Mouse (Mus musculus) hindbrain, embryonic 11.5 days (tissue): ENCODE data around the gene Numa1. TPM values are rescaled to one million over a fixed set of nuclear protein-coding genes. Genes with fewer than 3 reads are reported as not detected.

Source experiments
- ATAC-seq: fragments of 200-750 bp; cut with Nextera tagmentation; 2 replicates; pipeline ENCODE4 v1.8.0; 2017; ENCODE audit warnings: mild to moderate bottlenecking, moderate TSS enrichment, moderate library complexity; ENCODE audit not compliant: low FRiP score
- DNase-seq: peaks from one replicate; pipeline ENCODE4 v3.0.0-alpha.2; 2015; ENCODE audit warnings: low spot score
- H3K27ac ChIP-seq: fragments of 300-500 bp; sonication (generic); 2 replicates; pipeline ENCODE4 v1.5.1; 2014; ENCODE audit warnings: mild to moderate bottlenecking, low read depth, low read length
- H3K27me3 ChIP-seq: fragments of 300-500 bp; sonication (generic); 2 replicates; pipeline ENCODE4 v1.6.1; 2014; ENCODE audit warnings: mild to moderate bottlenecking, low read length, moderate library complexity, mixed read lengths; ENCODE audit not compliant: control insufficient read depth, insufficient read depth
- H3K36me3 ChIP-seq: fragments of 300-500 bp; sonication (generic); 2 replicates; pipeline ENCODE4 v1.6.1; 2014; ENCODE audit warnings: mild to moderate bottlenecking, low read length, moderate library complexity, mixed read lengths; ENCODE audit not compliant: control insufficient read depth, insufficient read depth
- H3K4me1 ChIP-seq: fragments of 300-500 bp; sonication (generic); replicated peaks from 2 replicates; pipeline ENCODE4 v1.6.1; 2014; ENCODE audit warnings: low read length, mixed read lengths; ENCODE audit not compliant: control insufficient read depth, insufficient read depth
- H3K4me2 ChIP-seq: fragments of 300-500 bp; sonication (generic); replicated peaks from 2 replicates; pipeline ENCODE4 v1.6.1; 2014; ENCODE audit warnings: mild to moderate bottlenecking, low read depth, low read length
- H3K4me3 ChIP-seq: fragments of 300-500 bp; sonication (generic); 2 replicates; pipeline ENCODE4 v1.5.1; 2014; ENCODE audit warnings: low read depth, low read length
- H3K9ac ChIP-seq: fragments of 300-500 bp; sonication (generic); 2 replicates; pipeline ENCODE4 v1.6.1; 2014; ENCODE audit warnings: low read depth, low read length
- H3K9me3 ChIP-seq: fragments of 300-500 bp; sonication (generic); 2 replicates; pipeline ENCODE4 v1.6.1; 2016; ENCODE audit warnings: low read length; ENCODE audit not compliant: control insufficient read depth
- whole genome bisulfite sequencing: fragments of 180-500 bp; shearing (Covaris S2); extraction: QIAGEN DNeasy Blood & Tissue Kit; methylation state at CpG from one replicate; pipeline ENCODE4 v1.1.7; 2014; 5-methylcytosine and 5-hydroxymethylcytosine counted together
- polyA plus RNA-seq: library from polyadenylated mRNA; unstranded; fragments of >200 nt; fragmentation: Nextera tagmentation; extraction: Ambion mirVana; gene quantifications from 2 replicates; pipeline ENCODE4 v1.2.1, GENCODE M21; 2014

Numa1 gene
- polyA plus RNA-seq, 1 experiment from 2014 or later, result 88.9 TPM

DNA sequence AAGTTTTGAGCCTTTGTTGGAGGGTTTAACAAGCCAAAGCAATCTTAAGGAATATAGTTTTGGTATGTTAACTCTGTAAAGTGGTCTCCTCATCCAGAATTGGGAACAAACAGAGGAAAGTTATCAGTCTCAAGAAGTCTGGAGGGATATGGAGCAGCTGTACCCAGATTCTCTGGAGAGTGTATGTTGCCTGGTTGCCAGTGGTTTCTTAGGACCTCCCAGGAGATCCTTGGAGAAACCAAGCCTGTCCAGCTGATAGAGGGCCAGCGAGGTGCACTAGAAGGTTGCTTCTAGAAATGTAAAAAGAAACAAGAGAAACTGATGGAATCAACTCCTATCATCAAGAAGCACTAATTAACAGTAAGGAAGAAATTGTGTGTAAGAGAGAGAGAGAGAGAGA lies 17.7 kb downstream of the Numa1 start:
- 88% methylated on average over 1 of the region's 1 CpGs for WGBS
- H3K4me2 ChIP-seq, result no peak overlapping the region
- no peaks in the 10 kb centered on the region for H3K4me1 ChIP-seq
- no peak overlapping the region for H3K9ac ChIP-seq
- no peaks in the 10 kb centered on the region for H3K36me3 ChIP-seq
- H3K9me3 ChIP-seq, result no peaks in the 10 kb centered on the region
- H3K27ac ChIP-seq, result no peak overlapping the region
- DNase-seq (no peak), ATAC-seq (no peak)
- H3K27me3 ChIP-seq, result no peaks in the 10 kb centered on the region
- no peak overlapping the region for H3K4me3 ChIP-seq

DNA sequence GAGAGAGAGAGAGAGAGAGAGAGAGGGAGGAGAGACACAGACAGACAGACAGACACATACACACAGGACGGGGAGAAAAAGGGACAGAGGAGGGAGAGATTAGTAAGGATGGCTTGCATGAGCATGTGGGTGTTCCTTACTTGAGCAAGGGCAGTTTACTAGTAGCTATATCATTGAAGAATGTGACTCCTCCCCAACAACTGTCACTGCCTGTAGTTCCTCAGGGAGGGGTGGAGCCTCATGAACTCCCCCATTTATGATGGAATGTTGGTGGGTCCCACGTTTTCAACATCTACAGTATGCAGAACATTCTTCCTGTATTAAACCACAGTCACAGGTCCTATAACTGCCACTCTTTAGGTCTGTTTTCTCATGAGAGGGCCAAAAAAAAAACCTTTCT lies 18.2 kb downstream of the Numa1 start:
- ATAC-seq (no peak), DNase-seq (no peak)
- Histone ChIP-seq H3K9ac (no peak overlapping the region), H3K27me3 (no peaks in the 10 kb centered on the region), H3K4me1 (no peaks in the 10 kb centered on the region), H3K27ac (no peak overlapping the region), H3K4me3 (no peak overlapping the region), H3K36me3 (no peaks in the 10 kb centered on the region), H3K9me3 (no peaks in the 10 kb centered on the region), H3K4me2 (no peak overlapping the region)
- WGBS, result 64% methylated on average over 2 of the region's 2 CpGs

DNA sequence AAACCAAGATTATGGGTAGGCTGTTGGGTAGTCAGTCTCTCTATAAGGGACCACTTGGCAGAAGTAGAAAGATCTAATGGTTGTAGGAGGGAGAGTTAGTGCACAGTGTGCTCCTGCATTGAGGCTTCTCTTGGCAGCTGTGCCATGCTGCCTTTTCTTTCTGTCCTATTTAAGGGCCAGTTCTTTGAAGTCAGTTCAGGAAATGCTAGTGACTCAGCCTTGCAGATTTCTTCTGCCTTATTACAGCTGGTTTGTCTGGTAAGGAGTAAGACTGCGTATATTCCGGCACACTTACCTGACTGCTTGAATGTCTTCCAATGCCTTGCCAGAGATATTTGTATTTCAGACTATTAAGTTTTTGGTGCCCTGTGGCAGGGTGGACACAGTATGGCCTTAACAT lies 20.3 kb downstream of the Numa1 start:
- no peak for ATAC-seq
- H3K4me2 ChIP-seq, result no peak overlapping the region
- no peaks in the 10 kb centered on the region for H3K27me3 ChIP-seq
- H3K4me1 ChIP-seq, result no peaks in the 10 kb centered on the region
- no peak overlapping the region for H3K27ac ChIP-seq
- no peak for DNase-seq
- H3K9ac ChIP-seq, result no peak overlapping the region
- H3K36me3 ChIP-seq, result no peaks in the 10 kb centered on the region
- no peaks in the 10 kb centered on the region for H3K9me3 ChIP-seq
- H3K4me3 ChIP-seq, result no peak overlapping the region
- WGBS, result 88% methylated on average over 2 of the region's 2 CpGs

DNA sequence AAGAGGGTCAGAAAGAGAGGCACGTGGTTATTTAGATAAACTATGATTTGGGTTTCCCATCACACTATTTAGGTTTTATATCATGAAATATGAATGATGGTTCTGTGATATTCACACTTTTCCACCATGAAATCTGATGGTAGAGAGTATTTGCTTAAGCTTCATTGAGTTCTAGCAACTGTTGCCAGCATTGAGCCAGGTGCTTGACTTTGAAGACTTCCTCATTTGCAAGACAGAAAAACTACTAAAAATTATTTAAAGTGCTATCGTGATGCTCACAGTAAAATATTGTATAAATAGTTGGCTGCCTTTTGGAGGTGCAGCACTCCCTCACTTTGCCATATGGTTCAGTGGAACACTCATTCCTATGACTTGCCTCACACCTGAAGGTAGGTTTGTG lies 21.4 kb downstream of the Numa1 start:
- Histone ChIP-seq H3K27ac (no peak overlapping the region), H3K36me3 (no peaks in the 10 kb centered on the region), H3K27me3 (no peaks in the 10 kb centered on the region), H3K4me1 (no peaks in the 10 kb centered on the region), H3K9ac (no peak overlapping the region), H3K4me2 (no peak overlapping the region), H3K9me3 (no peaks in the 10 kb centered on the region), H3K4me3 (no peak overlapping the region)
- DNase-seq (no peak), ATAC-seq (no peak)
- WGBS, result 93% methylated on average over 2 of the region's 2 CpGs

DNA sequence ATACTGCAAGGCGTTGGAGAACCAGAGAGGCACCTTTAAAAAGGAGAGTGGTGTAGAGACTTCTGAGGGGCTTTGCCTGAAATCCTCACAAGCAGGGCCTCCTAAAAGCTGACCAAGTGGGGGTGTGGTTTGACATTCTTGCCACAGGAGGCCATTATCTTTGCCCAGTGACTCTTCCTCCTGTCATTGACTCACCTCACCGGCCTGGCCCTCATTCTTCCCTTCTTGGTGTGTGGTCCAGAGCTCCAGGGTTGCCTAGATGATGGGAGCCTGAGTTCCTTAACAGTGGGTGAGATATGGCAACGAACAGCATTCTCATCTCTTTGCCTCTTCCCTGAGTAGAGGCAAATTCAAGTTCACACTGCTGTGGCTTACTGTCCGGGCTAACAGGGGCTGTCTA lies 22.0 kb downstream of the Numa1 start:
- DNase-seq (no peak), ATAC-seq (no peak)
- no peak overlapping the region for H3K4me2 ChIP-seq
- H3K9me3 ChIP-seq, result no peaks in the 10 kb centered on the region
- H3K27me3 ChIP-seq, result no peaks in the 10 kb centered on the region
- 58% methylated on average over 4 of the region's 4 CpGs for WGBS
- H3K36me3 ChIP-seq, result no peaks in the 10 kb centered on the region
- no peak overlapping the region for H3K27ac ChIP-seq
- H3K4me1 ChIP-seq, result no peaks in the 10 kb centered on the region
- no peak overlapping the region for H3K4me3 ChIP-seq
- H3K9ac ChIP-seq, result no peak overlapping the region

DNA sequence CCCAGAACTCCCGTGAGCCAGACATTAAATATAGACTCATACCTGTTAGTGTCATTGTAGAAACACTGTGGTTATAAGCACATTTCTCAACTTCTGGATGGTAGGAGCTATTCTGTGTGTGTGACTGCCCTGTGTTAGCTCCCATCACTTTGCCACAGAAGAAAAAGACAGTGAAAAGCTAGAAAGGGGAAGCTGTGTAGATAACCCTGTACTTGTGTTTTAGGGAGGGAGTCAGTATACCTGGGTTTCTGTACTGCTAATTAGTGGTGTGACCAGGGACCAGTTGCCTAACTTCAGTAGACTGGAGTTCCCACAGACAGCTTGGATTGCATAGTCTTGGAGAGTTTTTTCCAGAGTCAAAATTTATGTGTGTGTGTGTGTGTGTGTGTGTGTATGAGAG lies 22.6 kb downstream of the Numa1 start:
- Histone ChIP-seq H3K4me1 (no peaks in the 10 kb centered on the region), H3K36me3 (no peaks in the 10 kb centered on the region), H3K4me2 (no peak overlapping the region), H3K4me3 (no peak overlapping the region), H3K9ac (no peak overlapping the region), H3K27me3 (no peaks in the 10 kb centered on the region), H3K9me3 (no peaks in the 10 kb centered on the region), H3K27ac (no peak overlapping the region)
- WGBS, result 90% methylated on average over 1 of the region's 1 CpGs
- DNase-seq, result no peak
- ATAC-seq, result no peak

DNA sequence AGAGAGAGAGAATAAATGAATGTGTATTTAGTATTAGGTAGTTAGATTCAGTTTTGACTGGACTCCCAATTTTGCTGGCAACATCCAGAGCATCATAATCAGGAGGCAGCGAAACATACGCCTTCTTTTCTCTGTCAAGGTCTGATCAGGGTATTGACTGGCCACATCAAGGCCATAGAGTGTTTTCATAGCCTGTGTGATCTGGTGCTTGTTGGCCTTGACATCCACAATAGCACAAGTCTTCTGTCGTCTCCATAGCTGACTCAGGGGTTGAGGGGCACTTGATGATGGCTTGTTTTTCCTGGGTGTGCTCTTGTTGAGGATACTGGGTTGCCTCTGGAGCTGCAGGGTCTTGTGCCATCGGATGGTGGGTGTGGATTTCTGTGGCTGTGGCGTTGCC lies 23.0 kb downstream of the Numa1 start:
- Histone ChIP-seq H3K9ac (no peak overlapping the region), H3K9me3 (no peaks in the 10 kb centered on the region), H3K27ac (no peak overlapping the region), H3K4me3 (no peak overlapping the region), H3K4me1 (no peaks in the 10 kb centered on the region), H3K36me3 (no peaks in the 10 kb centered on the region), H3K4me2 (no peak overlapping the region), H3K27me3 (no peaks in the 10 kb centered on the region)
- WGBS, result 90% methylated on average over 5 of the region's 5 CpGs
- ATAC-seq (no peak), DNase-seq (no peak)

DNA sequence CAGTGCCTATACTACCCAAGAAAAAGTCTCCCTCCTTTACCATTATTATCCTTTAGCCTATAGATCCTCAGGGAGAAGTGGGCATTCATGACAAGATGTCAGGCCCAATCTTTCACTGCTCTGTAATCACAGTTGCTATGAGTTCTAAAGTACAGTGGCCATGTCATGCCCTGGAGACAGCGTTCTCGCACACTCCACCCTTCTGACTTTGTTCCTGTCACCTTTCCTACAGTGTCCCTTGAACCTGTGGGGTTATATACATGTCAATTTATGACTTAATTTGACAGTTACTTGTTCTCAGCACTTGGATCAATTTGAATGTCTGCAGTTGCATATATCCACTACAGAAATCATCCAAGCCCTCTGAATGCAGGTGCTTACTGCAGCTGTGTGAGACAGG lies 28.9 kb downstream of the Numa1 start:
- Histone ChIP-seq H3K27ac (no peak overlapping the region), H3K4me3 (no peak overlapping the region), H3K4me1 (no peaks in the 10 kb centered on the region), H3K9ac (no peak overlapping the region), H3K36me3 (no peaks in the 10 kb centered on the region), H3K4me2 (no peak overlapping the region), H3K9me3 (no peaks in the 10 kb centered on the region), H3K27me3 (no peaks in the 10 kb centered on the region)
- DNase-seq (no peak), ATAC-seq (no peak)
- 92% methylated on average over 2 of the region's 2 CpGs for WGBS

DNA sequence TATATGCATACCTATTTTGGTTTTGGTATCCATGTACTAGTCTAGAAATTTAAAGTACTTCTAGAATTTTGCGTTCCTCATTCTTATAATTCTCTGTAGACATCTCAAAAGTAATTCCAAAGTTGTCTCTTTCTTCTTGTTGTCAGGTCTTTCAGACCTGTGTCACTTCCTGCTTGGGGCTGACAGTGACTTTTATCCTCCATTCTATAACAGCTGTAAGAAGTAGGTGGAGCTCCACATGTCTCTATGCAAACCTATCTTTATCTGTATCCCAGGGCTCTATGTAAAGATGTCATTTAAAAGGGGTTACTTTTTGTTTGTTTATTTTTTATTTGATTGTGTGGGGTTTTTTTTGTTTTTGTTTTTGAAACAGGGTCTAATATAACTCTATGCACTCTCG lies 29.7 kb downstream of the Numa1 start:
- Histone ChIP-seq H3K4me2 (no peak overlapping the region), H3K9me3 (no peaks in the 10 kb centered on the region), H3K9ac (no peak overlapping the region), H3K4me3 (no peak overlapping the region), H3K4me1 (no peaks in the 10 kb centered on the region), H3K27ac (no peak overlapping the region), H3K27me3 (no peaks in the 10 kb centered on the region), H3K36me3 (no peaks in the 10 kb centered on the region)
- WGBS, result 98% methylated on average over 2 of the region's 2 CpGs
- ATAC-seq (no peak), DNase-seq (no peak)
